Mouse (Mus musculus) midbrain, postnatal 0 days (tissue): ENCODE measurements at regions not wholly inside any gene's neighbourhood (a gene's known extent, or its start where the extent isn't known, plus 50 kb on each side); places are given as distances from the start of the nearest gene placed in this dataset.

ENCODE experiments used
- ATAC-seq: fragments of 200-750 bp; cut with Nextera tagmentation; 2 replicates; pipeline ENCODE4 v1.8.0; 2017; ENCODE audit warnings: moderate number of reproducible peaks, mild to moderate bottlenecking, moderate TSS enrichment, moderate library complexity; ENCODE audit not compliant: low FRiP score
- DNase-seq: peaks from one replicate; pipeline ENCODE4 v3.0.0-alpha.2; 2015; ENCODE audit warnings: low spot score
- H3K27ac ChIP-seq: fragments of 300-500 bp; sonication (generic); 2 replicates; pipeline ENCODE4 v1.5.1; 2014; ENCODE audit warnings: low read depth, mild to moderate bottlenecking, low read length, mixed read lengths
- H3K27me3 ChIP-seq: fragments of 300-500 bp; sonication (generic); 2 replicates; pipeline ENCODE4 v1.6.1; 2014; ENCODE audit warnings: low read length, control low read depth, mixed read lengths; ENCODE audit not compliant: insufficient read depth
- H3K36me3 ChIP-seq: fragments of 300-500 bp; sonication (generic); 2 replicates; pipeline ENCODE4 v1.6.1; 2014; ENCODE audit warnings: low read length, control low read depth, mixed read lengths; ENCODE audit not compliant: insufficient read depth
- H3K4me1 ChIP-seq: fragments of 300-500 bp; sonication (generic); 2 replicates; pipeline ENCODE4 v1.6.1; 2014; ENCODE audit warnings: mild to moderate bottlenecking, control low read depth, antibody characterized with exemption, low read length, mixed read lengths; ENCODE audit not compliant: insufficient read depth
- H3K4me2 ChIP-seq: fragments of 300-500 bp; sonication (generic); 2 replicates; pipeline ENCODE4 v1.6.1; 2014; ENCODE audit warnings: low read depth, mild to moderate bottlenecking, low read length, mixed read lengths; ENCODE audit not compliant: poor library complexity, severe bottlenecking
- H3K4me3 ChIP-seq: fragments of 300-500 bp; sonication (generic); 2 replicates; pipeline ENCODE4 v1.5.1; 2014; ENCODE audit warnings: low read depth, mild to moderate bottlenecking, low read length, moderate library complexity
- H3K9ac ChIP-seq: fragments of 300-500 bp; sonication (generic); replicated peaks from 2 replicates; pipeline ENCODE4 v1.6.1; 2014; ENCODE audit warnings: mild to moderate bottlenecking, low read length, moderate library complexity, mixed read lengths; ENCODE audit not compliant: poor library complexity, severe bottlenecking
- H3K9me3 ChIP-seq: fragments of 300-500 bp; sonication (generic); 2 replicates; pipeline ENCODE4 v1.6.1; 2016; ENCODE audit warnings: low read length, control low read depth
- CTCF ChIP-seq: IDR thresholded peaks from 2 replicates; pipeline ENCODE4 v1.5.1; 2016; ENCODE audit warnings: antibody characterized with exemption, mild to moderate bottlenecking
- WGBS: fragments of 180-500 bp; shearing (Covaris S2); extraction: QIAGEN DNeasy Blood & Tissue Kit; methylation state at CpG from one replicate; pipeline ENCODE4 v1.1.7; 2014; 5-methylcytosine and 5-hydroxymethylcytosine counted together

GRCm38 (mm10) chr2:63866524-63866923 is 231.3 kb downstream of the Fign start:
- TF ChIP-seq CTCF, result no peak
- H3K27ac ChIP-seq, result no peak overlapping the region
- WGBS, result 67% methylated on average over 8 of the region's 8 CpGs
- DNase-seq (no peak), ATAC-seq (no peak)
- no peaks in the 10 kb centered on the region for H3K4me1 ChIP-seq
- no peak overlapping the region for H3K9ac ChIP-seq
- H3K36me3 ChIP-seq, result no peaks in the 10 kb centered on the region
- no peaks in the 10 kb centered on the region for H3K9me3 ChIP-seq
- H3K27me3 ChIP-seq, result no peaks in the 10 kb centered on the region
- H3K4me3 ChIP-seq, result no peak overlapping the region
- H3K4me2 ChIP-seq, result no peak overlapping the region

DNA sequence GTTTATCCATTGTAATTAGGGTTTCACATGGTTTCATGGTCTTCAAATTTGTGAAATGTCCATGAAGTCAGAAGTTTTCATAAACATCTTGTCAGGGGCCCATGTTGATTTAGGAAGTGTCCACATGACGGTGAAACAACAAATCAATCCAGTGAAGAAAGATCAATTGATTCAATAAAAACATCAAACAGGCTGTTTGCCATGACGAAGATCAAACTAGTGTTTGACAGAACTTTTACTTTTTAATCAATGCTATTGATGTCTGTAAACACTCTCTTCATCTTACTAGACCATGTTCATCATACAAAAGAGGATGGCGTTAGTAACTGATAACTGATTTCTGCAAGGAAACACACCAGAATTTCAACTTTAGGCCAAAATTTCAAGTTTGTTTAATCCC is 236.0 kb downstream of the Fign start:
- Histone ChIP-seq H3K4me2 (no peak overlapping the region), H3K4me1 (no peaks in the 10 kb centered on the region), H3K36me3 (no peaks in the 10 kb centered on the region), H3K4me3 (no peak overlapping the region), H3K27ac (no peak overlapping the region), H3K27me3 (no peaks in the 10 kb centered on the region), H3K9ac (no peak overlapping the region), H3K9me3 (no peaks in the 10 kb centered on the region)
- no peak for DNase-seq
- WGBS, result 91% methylated on average over 3 of the region's 3 CpGs
- no peak for ATAC-seq
- TF ChIP-seq CTCF, result no peak

DNA sequence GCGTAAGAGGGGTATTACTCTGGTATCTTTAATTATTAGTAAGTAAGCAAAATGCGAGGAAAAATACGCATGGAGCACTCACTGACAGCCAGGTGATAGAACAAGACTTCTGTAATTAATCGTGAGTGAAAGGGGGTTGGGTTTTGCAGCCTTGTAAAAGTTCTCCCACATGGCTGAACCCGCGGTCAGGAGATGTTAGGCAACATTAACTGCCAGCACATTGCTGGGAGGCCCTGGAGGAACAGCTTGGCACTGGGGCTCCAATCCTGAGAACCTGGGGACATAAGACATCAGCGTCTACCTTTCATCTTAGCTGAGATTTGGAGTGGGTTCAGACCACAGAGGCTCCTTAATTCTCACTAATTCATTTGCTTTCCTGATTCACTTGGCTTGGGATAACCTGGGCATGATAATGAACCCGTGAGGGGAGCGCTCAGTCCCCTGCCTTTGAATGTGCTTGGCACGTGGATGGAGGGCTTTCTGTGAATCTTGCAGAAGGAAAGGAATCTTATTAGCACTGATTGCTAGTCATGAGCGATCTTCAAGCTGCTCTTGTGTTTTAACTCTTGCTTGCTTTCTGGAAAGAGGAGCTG is 241.3 kb downstream of the Fign start:
- Histone ChIP-seq H3K4me3 (no peak overlapping the region), H3K27ac (no peak overlapping the region), H3K36me3 (no peaks in the 10 kb centered on the region), H3K9me3 (no peaks in the 10 kb centered on the region), H3K4me1 (no peaks in the 10 kb centered on the region), H3K4me2 (no peak overlapping the region), H3K9ac (no peak overlapping the region), H3K27me3 (no peaks in the 10 kb centered on the region)
- no peak for DNase-seq
- WGBS, result 37% methylated on average over 11 of the region's 11 CpGs
- ATAC-seq, result no peak
- TF ChIP-seq CTCF, result no peak

GRCm38 (mm10) chr2:63855476-63855875 is 242.4 kb downstream of the Fign start:
- H3K27me3 ChIP-seq, result no peaks in the 10 kb centered on the region
- H3K4me2 ChIP-seq, result no peak overlapping the region
- no peak overlapping the region for H3K4me3 ChIP-seq
- no peak overlapping the region for H3K27ac ChIP-seq
- no peak for TF ChIP-seq CTCF
- no peaks in the 10 kb centered on the region for H3K36me3 ChIP-seq
- DNase-seq, result no peak
- ATAC-seq, result no peak
- no peaks in the 10 kb centered on the region for H3K9me3 ChIP-seq
- no peaks in the 10 kb centered on the region for H3K4me1 ChIP-seq
- WGBS, result 91% methylated on average over 5 of the region's 5 CpGs
- H3K9ac ChIP-seq, result no peak overlapping the region

- DNase-seq, result no peak
- no peak for TF ChIP-seq CTCF
- 33% methylated on average over 1 of the region's 1 CpGs for WGBS
- no peaks in the 10 kb centered on the region for H3K9me3 ChIP-seq
- H3K4me1 ChIP-seq, result no peaks in the 10 kb centered on the region
- H3K27ac ChIP-seq, result no peak overlapping the region
- ATAC-seq, result 0 out of 2 replicates have a peak, but pooled peaks have one; percentile 15
- H3K4me3 ChIP-seq, result no peak overlapping the region
- no peaks in the 10 kb centered on the region for H3K36me3 ChIP-seq
- H3K27me3 ChIP-seq, result no peaks in the 10 kb centered on the region
- no peak overlapping the region for H3K4me2 ChIP-seq
- H3K9ac ChIP-seq, result no peak overlapping the region
These were observed 243.5 kb downstream of the Fign start for GRCm38 (mm10) chr2:63854198-63854875.

- ATAC-seq, result no peak
- no peak for TF ChIP-seq CTCF
- no peaks in the 10 kb centered on the region for H3K4me1 ChIP-seq
- H3K27me3 ChIP-seq, result no peaks in the 10 kb centered on the region
- no peak overlapping the region for H3K4me3 ChIP-seq
- WGBS, result 67% methylated on average over 10 of the region's 10 CpGs
- no peaks in the 10 kb centered on the region for H3K9me3 ChIP-seq
- no peak overlapping the region for H3K9ac ChIP-seq
- no peak overlapping the region for H3K27ac ChIP-seq
- no peaks in the 10 kb centered on the region for H3K36me3 ChIP-seq
- no peak for DNase-seq
- H3K4me2 ChIP-seq, result no peak overlapping the region
These were observed 244.6 kb downstream of the Fign start for GRCm38 (mm10) chr2:63853226-63853625.
